In genomic region chr11:89839671-89840327, GRCm38 (mm10) we compare ENCODE assay signal across 9 mouse cellular contexts.
DNase-seq lines count a peak whose midpoint lies in the region; ATAC-seq and TF ChIP-seq lines count a peak whose summit lies in the region.
"Had no signal": no experiment of that assay in that cellular context is flagged by ENCODE, and none has a peak within 500 bp of the region (broad histone marks: within the 10 kb centered on the region; RNA-seq: fewer than 3 reads in every experiment).

No protein-coding gene starts in this region.

- intact Hi-C loops in gastrocnemius, adult 2 months (cut with DNase I): no loop called here

- DNase-seq in gastrocnemius, postnatal 25 days: peak; percentile 15
- DNase-seq in gastrocnemius, adult 2 months: no peak
- peak; percentile 15 for DNase-seq in brain, adult 2 months (ENCODE audit: low read depth, low spot score)
- peak; percentile 84 for DNase-seq in forebrain, embryonic 14.5 days (ENCODE audit: low spot score)
- no peak for DNase-seq in thymus, postnatal 0 days (ENCODE audit: low spot score)
- no peak for DNase-seq in adrenal gland, postnatal 14 days
- DNase-seq: liver, embryonic 13.5 days had no signal

- H3K36me3 ChIP-seq in forebrain, embryonic 14.5 days (ENCODE audit: control insufficient read depth, insufficient read depth, low read length): no peaks in the 10 kb centered on the region
- H3K36me3 ChIP-seq in intestine, embryonic 16.5 days (ENCODE audit: control insufficient read depth, insufficient read depth, low read length): no peaks in the 10 kb centered on the region
- H3K36me3 ChIP-seq in neural tube, embryonic 15.5 days: no peaks in the 10 kb centered on the region
- H3K36me3 ChIP-seq: liver, embryonic 13.5 days had no signal

- H3K4me2 ChIP-seq in forebrain, embryonic 14.5 days (ENCODE audit: low read length): no peak overlapping the region
- H3K4me2 ChIP-seq in intestine, embryonic 16.5 days (ENCODE audit: low read depth, low read length): peak overlapping the region; percentile 20; the same call in 1 of the 2 replicates
- H3K4me2 ChIP-seq in neural tube, embryonic 15.5 days: no peak overlapping the region
- H3K4me2 ChIP-seq: liver, embryonic 13.5 days had no signal

- no peak overlapping the region for H3K4me3 ChIP-seq in gastrocnemius, adult 2 months
- H3K4me3 ChIP-seq in forebrain, embryonic 14.5 days (ENCODE audit: low read depth, low read length): no peak overlapping the region
- no peak overlapping the region for H3K4me3 ChIP-seq in intestine, embryonic 16.5 days (ENCODE audit: low read length)
- H3K4me3 ChIP-seq in neural tube, embryonic 15.5 days (replicated peaks): no peak overlapping the region
- H3K4me3 ChIP-seq: liver, embryonic 13.5 days had no signal

- H3K9me3 ChIP-seq in forebrain, embryonic 14.5 days (replicated peaks; ENCODE audit: control insufficient read depth, low read length): no peaks in the 10 kb centered on the region
- no peaks in the 10 kb centered on the region for H3K9me3 ChIP-seq in intestine, embryonic 16.5 days (ENCODE audit: control insufficient read depth, low read length)
- no peaks in the 10 kb centered on the region for H3K9me3 ChIP-seq in neural tube, embryonic 15.5 days (replicated peaks)
- H3K9me3 ChIP-seq: liver, embryonic 13.5 days had no signal

- H3K9ac ChIP-seq in forebrain, embryonic 14.5 days (ENCODE audit: low read length): no peak overlapping the region
- H3K9ac ChIP-seq in intestine, embryonic 16.5 days (ENCODE audit: low read depth, low read length): peak overlapping the region; percentile 4; the same call in 1 of the 2 replicates
- H3K9ac ChIP-seq in neural tube, embryonic 15.5 days (replicated peaks): no peak overlapping the region
- H3K9ac ChIP-seq: liver, embryonic 13.5 days had no signal

- no peak overlapping the region for H3K27ac ChIP-seq in gastrocnemius, adult 2 months
- no peak overlapping the region for H3K27ac ChIP-seq in forebrain, embryonic 14.5 days (ENCODE audit: low read depth, low read length)
- peak overlapping the region; percentile 5 for H3K27ac ChIP-seq in intestine, embryonic 16.5 days (ENCODE audit: low read length)
- H3K27ac ChIP-seq in neural tube, embryonic 15.5 days (replicated peaks): peak overlapping the region; percentile 2; the same call in 1 of the 2 replicates
- H3K27ac ChIP-seq: liver, embryonic 13.5 days had no signal

- ATAC-seq in forebrain, embryonic 14.5 days: peak; percentile 75
- ATAC-seq in intestine, embryonic 16.5 days: peak; percentile 85
- peak; percentile 47; the same call in 1 of the 2 replicates for ATAC-seq in neural tube, embryonic 15.5 days (ENCODE audit: low FRiP score)

- H3K27me3 ChIP-seq in forebrain, embryonic 14.5 days (replicated peaks; ENCODE audit: control insufficient read depth, insufficient read depth, low read length): no peaks in the 10 kb centered on the region
- H3K27me3 ChIP-seq in intestine, embryonic 16.5 days (replicated peaks; ENCODE audit: control insufficient read depth, insufficient read depth, low read length): no peaks in the 10 kb centered on the region
- H3K27me3 ChIP-seq in neural tube, embryonic 15.5 days (replicated peaks): no peaks in the 10 kb centered on the region
- H3K27me3 ChIP-seq: liver, embryonic 13.5 days had no signal

- peaks cover 5% of the 10 kb centered on the region; the same call in 1 of the 2 replicates for H3K4me1 ChIP-seq in forebrain, embryonic 14.5 days (ENCODE audit: control insufficient read depth, insufficient read depth, low read length)
- peaks cover 11% of the 10 kb centered on the region for H3K4me1 ChIP-seq in intestine, embryonic 16.5 days (ENCODE audit: control insufficient read depth, insufficient read depth, low read length)
- peaks cover 16% of the 10 kb centered on the region for H3K4me1 ChIP-seq in neural tube, embryonic 15.5 days
- H3K4me1 ChIP-seq: liver, embryonic 13.5 days had no signal

- WGBS in forebrain, embryonic 14.5 days: 20% methylated on average over 6 of the region's 6 CpGs
- 16% methylated on average over 6 of the region's 6 CpGs for WGBS in intestine, embryonic 16.5 days
- WGBS in neural tube, embryonic 15.5 days: 11% methylated on average over 6 of the region's 6 CpGs

- no peak for TF ChIP-seq CTCF in gastrocnemius, adult 2 months (IDR thresholded peaks at IDR 0.05)

Comparison
In these comparisons a context has a peak if more than half of its experiments do, and no peak if none do; other contexts are left out.
1. DNase-seq: peak in gastrocnemius, postnatal 25 days (single experiment), brain, adult 2 months (single experiment) and forebrain, embryonic 14.5 days (single experiment); none in gastrocnemius, adult 2 months (single experiment), thymus, postnatal 0 days (single experiment) and adrenal gland, postnatal 14 days (single experiment).
2. H3K27ac ChIP-seq: peak in intestine, embryonic 16.5 days (single experiment) and neural tube, embryonic 15.5 days (single experiment); none in gastrocnemius, adult 2 months (single experiment) and forebrain, embryonic 14.5 days (single experiment).
3. Peak in every context shown above with its lines, with median percentiles within 50 percentile points of each other: ATAC-seq.